Mouse (Mus musculus): ENCODE measurements around the gene Gm11492. TPM values are rescaled to one million over a fixed set of nuclear protein-coding genes. Genes with fewer than 3 reads are reported as not detected.

The Gm11492 gene
- polyA plus RNA-seq, 1 experiment from 2014 or later = not detected

DNA sequence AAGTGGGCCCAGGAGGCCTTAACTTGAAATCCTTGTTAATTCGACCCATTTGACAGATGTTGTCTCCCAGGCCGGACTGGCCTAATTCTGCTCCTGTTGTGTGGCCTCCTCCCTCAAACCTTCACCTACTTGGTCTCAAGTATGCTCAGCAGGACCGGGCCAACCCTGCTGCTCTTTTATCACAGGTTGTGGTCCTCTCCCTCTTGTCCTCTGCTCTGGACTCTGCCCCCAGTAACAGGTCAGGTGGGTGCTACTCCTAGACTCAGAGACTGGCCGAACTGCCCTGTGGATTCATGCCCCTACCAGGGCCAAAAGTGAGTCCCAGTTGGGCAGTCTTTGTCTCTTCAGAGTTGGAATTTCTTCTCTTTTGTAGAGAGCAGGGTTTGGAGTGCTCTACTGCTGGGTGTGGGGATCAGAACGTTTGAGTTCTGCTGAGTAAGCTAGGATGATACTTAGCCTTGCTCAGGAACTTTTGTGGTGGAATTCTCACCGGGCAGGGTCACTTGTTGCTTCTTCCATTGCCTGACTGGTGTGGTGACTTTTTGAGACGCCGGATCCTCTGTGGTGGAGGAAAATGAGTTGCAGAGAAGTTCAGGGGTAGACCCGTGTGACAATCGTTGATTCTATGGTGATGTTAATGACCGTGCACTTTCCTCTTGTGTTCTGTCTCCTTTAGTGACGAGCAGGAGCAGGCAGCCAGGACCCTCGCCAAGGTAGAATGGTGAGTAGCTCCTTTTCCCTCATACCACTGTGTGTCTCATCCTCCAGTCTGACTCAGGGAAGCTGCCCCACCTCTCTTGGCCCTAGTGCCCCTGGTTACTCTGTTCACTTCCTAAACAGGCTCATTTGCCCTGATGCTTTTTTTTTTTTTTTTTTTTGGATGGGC, 26.5 kb downstream of the Gm11492 start:
- H3K4me3 ChIP-seq (ENCODE audit: low read depth, low read length) = peak overlapping the region; percentile 60
- peak overlapping the region; percentile 93 for H3K27ac ChIP-seq (ENCODE audit: low read depth)
- H3K4me1 ChIP-seq (ENCODE audit: insufficient read depth) = peaks cover 13% of the 10 kb centered on the region; the same call in 1 of the 2 replicates
- ATAC-seq (ENCODE audit: insufficient read depth) (no peak), DNase-seq (no peak)
- WGBS = 30% methylated on average over 13 of the region's 13 CpGs
- H3K36me3 ChIP-seq (ENCODE audit: insufficient read depth) = peaks cover 25% of the 10 kb centered on the region
- H3K27me3 ChIP-seq (ENCODE audit: insufficient read depth, low read length) = no peaks in the 10 kb centered on the region
- TF ChIP-seq CTCF (IDR thresholded peaks at IDR 0.05; ENCODE audit: low read depth) = no peak
- no peaks in the 10 kb centered on the region for H3K9me3 ChIP-seq (ENCODE audit: low read depth, low read length)
- H3K9ac ChIP-seq = peak overlapping the region; percentile 72
- H3K4me2 ChIP-seq = peak overlapping the region; percentile 84

DNA sequence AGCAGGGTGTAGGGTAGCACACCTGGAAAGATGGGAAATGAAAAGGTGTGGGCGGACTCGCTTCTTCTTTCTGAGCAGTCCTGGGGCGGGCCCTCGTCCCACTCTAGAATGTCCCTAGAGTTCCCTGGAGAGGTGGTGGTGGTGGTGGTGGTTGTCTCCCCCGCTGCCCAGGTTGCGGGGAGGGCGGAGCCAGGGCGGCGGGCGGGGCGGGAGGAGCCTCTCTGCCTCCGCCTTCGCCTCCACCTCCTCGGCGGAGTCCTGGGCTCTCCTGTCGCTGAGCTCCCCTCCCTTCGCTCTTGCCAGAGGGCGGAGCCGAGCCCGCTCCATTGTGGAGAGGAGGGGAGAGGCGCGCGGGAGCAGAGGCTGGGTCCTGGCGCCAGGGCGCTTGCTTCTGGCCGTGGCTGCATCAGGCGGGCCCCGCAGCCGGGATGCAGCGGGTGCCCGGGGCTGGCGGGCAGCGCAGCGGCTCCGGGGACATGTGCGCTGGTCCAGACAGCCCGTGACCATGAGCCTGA, 28.9 kb downstream of the Gm11492 start:
- H3K27ac ChIP-seq (ENCODE audit: low read depth) = peak overlapping the region; percentile 85
- 1% methylated on average over 27 of the region's 37 CpGs for WGBS

DNA sequence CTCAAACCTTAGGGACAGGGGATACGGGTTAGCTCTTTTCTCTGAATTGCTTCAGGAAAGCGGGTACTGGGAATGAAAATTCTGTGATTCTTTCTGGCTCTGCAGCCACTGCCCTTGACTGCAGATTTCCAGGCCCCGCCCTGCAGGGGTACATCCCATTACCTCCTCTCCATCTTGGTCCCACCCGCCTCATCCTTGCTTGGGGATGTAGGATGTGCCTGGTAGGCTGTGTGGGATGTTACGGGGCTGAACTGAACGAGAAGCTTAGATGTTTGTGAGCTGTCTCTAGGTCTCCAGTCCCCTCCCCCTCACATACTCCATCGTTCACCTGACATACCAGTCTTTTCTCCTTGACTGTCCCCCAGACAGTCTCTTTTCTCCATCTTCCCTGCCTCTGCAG, 29.5 kb downstream of the Gm11492 start:
- TF ChIP-seq CTCF (IDR thresholded peaks at IDR 0.05; ENCODE audit: low read depth) = no peak
- peak overlapping the region; percentile 85 for H3K27ac ChIP-seq (ENCODE audit: low read depth)
- ATAC-seq (ENCODE audit: insufficient read depth) = no peak
- DNase-seq = peak; percentile 38
- 9% methylated on average over 7 of the region's 7 CpGs for WGBS
- peaks cover 6% of the 10 kb centered on the region; the same call in 1 of the 2 replicates for H3K4me1 ChIP-seq (ENCODE audit: insufficient read depth)
- peak overlapping the region; percentile 86 for H3K9ac ChIP-seq
- H3K27me3 ChIP-seq (ENCODE audit: insufficient read depth, low read length) = no peaks in the 10 kb centered on the region
- H3K4me3 ChIP-seq (ENCODE audit: low read depth, low read length) = peak overlapping the region; percentile 76
- H3K4me2 ChIP-seq = peak overlapping the region; percentile 98
- no peaks in the 10 kb centered on the region for H3K9me3 ChIP-seq (ENCODE audit: low read depth, low read length)
- H3K36me3 ChIP-seq (ENCODE audit: insufficient read depth) = peaks cover 55% of the 10 kb centered on the region

More for the DNA sequence above, 28.9 kb downstream of the Gm11492 start:
- H3K27me3 ChIP-seq (ENCODE audit: insufficient read depth, low read length) = no peaks in the 10 kb centered on the region
- no peaks in the 10 kb centered on the region for H3K9me3 ChIP-seq (ENCODE audit: low read depth, low read length)
- H3K4me1 ChIP-seq (ENCODE audit: insufficient read depth) = peaks cover 6% of the 10 kb centered on the region; the same call in 1 of the 2 replicates
- H3K4me3 ChIP-seq (ENCODE audit: low read depth, low read length) = peak overlapping the region; percentile 76
- H3K4me2 ChIP-seq = peak overlapping the region; percentile 98
- DNase-seq (peak; percentile 94), ATAC-seq (ENCODE audit: insufficient read depth) (peak; percentile 53)
- H3K36me3 ChIP-seq (ENCODE audit: insufficient read depth) = peaks cover 49% of the 10 kb centered on the region
- peak overlapping the region; percentile 86 for H3K9ac ChIP-seq
- no peak for TF ChIP-seq CTCF (IDR thresholded peaks at IDR 0.05; ENCODE audit: low read depth)

DNA sequence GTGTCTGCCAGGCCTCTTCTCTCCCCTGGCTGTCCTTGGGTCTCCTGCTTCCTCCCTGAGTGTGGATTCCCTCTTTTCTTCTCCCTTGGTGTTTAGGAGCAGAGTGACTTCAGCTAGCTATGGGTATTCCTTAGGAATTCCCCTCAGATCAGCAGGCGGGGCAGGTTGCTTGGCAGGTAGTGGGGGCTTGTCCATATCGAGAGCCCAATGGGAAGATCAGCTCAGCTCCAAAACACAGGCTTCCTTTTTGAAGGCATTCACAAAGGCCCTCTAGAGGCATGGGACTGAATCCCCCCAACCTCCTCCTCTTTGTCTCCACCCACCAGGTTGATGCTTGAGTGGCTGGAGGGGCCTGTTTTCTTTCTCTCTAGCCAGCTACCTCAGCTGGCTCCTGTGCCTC, 30.0 kb downstream of the Gm11492 start:
- Histone ChIP-seq H3K4me3 (ENCODE audit: low read depth, low read length) (peak overlapping the region; percentile 76), H3K27me3 (ENCODE audit: insufficient read depth, low read length) (no peaks in the 10 kb centered on the region), H3K4me2 (peak overlapping the region; percentile 98), H3K9ac (peak overlapping the region; percentile 86), H3K9me3 (ENCODE audit: low read depth, low read length) (no peaks in the 10 kb centered on the region), H3K27ac (ENCODE audit: low read depth) (peak overlapping the region; percentile 13; the same call in 1 of the 2 replicates), H3K4me1 (ENCODE audit: insufficient read depth) (peaks cover 6% of the 10 kb centered on the region; the same call in 1 of the 2 replicates), H3K36me3 (ENCODE audit: insufficient read depth) (peaks cover 60% of the 10 kb centered on the region)
- DNase-seq (peak; percentile 44), ATAC-seq (ENCODE audit: insufficient read depth) (no peak)
- TF ChIP-seq CTCF (IDR thresholded peaks at IDR 0.05; ENCODE audit: low read depth) = no peak
- WGBS = 22% methylated on average over 2 of the region's 2 CpGs

DNA sequence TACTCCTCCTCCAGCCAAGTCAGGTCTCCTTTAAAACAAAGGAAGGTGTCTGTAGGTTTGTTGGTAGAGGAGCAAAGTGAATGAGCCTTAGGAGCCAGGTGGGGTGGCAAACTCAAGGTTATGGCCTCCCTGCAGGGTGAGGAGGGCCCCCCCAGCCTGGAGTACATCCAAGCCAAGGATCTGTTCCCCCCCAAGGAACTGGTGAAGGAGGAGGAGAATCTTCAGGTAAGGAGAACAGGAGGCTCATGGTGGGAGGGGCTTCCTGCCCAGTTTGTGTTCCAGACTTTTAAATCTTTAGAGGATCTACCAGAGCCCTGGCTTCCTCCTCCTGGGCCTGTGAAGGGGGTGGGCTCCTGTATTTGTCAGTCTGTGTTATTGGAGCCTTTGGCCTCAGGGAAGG, 30.6 kb downstream of the Gm11492 start:
- Histone ChIP-seq H3K4me3 (ENCODE audit: low read depth, low read length) (no peak overlapping the region), H3K4me2 (no peak overlapping the region), H3K9me3 (ENCODE audit: low read depth, low read length) (no peaks in the 10 kb centered on the region), H3K27me3 (ENCODE audit: insufficient read depth, low read length) (no peaks in the 10 kb centered on the region), H3K4me1 (ENCODE audit: insufficient read depth) (peaks cover 6% of the 10 kb centered on the region; the same call in 1 of the 2 replicates), H3K27ac (ENCODE audit: low read depth) (no peak overlapping the region), H3K9ac (no peak overlapping the region), H3K36me3 (ENCODE audit: insufficient read depth) (peaks cover 66% of the 10 kb centered on the region)
- ATAC-seq (ENCODE audit: insufficient read depth) (no peak), DNase-seq (no peak)
- TF ChIP-seq CTCF (IDR thresholded peaks at IDR 0.05; ENCODE audit: low read depth) = no peak

DNA sequence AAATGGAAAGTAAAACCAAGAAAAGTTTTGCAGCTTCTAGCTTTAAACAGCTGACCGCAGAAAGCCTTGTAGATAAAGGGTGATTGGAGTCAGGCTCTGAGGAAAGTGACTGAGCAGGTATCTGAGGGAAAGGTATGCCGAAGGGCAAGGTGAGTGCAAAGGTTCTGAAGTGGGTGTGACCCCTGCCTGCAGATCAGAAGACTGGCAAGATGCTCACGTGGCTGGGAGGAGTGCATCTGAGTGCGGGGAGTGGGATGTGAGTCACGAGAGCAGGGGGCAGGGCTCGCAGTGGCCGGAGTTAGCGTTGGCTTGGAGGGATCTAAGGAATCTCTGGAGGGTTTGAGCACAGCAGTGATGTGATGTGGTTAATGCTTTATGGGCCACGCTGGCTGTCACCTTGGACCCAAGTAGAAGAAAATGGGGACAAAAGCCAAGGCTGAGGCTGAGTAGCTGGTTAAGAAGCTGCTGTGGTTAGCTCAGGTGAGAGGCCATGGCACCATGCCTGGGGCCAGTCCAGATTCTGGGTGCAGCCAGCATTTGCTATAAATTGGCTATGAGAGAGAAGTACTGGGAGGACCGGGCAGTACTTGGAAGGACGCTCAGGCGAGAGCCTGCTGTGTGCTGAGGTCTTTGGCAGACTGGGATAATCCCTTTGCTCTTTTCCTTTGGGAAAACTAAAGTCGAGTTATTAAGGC, 33.1 kb downstream of the Gm11492 start:
- TF ChIP-seq CTCF (IDR thresholded peaks at IDR 0.05; ENCODE audit: low read depth) = no peak
- Histone ChIP-seq H3K9me3 (ENCODE audit: low read depth, low read length) (no peaks in the 10 kb centered on the region), H3K4me2 (no peak overlapping the region), H3K36me3 (ENCODE audit: insufficient read depth) (peaks cover 81% of the 10 kb centered on the region), H3K4me3 (ENCODE audit: low read depth, low read length) (no peak overlapping the region), H3K27me3 (ENCODE audit: insufficient read depth, low read length) (no peaks in the 10 kb centered on the region), H3K27ac (ENCODE audit: low read depth) (no peak overlapping the region), H3K9ac (no peak overlapping the region), H3K4me1 (ENCODE audit: insufficient read depth) (0 out of 2 replicates have a peak, but pooled peaks cover 6% of the 10 kb centered on the region)
- ATAC-seq (ENCODE audit: insufficient read depth) (no peak), DNase-seq (no peak)
- WGBS = 82% methylated on average over 13 of the region's 13 CpGs

All from lung, embryonic 14.5 days (tissue).